Mouse (Mus musculus) bone marrow, adult 2 months (tissue): ENCODE data around the gene Atp6v0d1. TPM values are rescaled to one million over a fixed set of nuclear protein-coding genes. Genes with fewer than 3 reads are reported as not detected.
"Not testable (repeated sequence)": the region's sequence is repeated elsewhere in the genome, so short reads cannot be mapped to it uniquely, and the experiment has no call there.

Source experiments
- H3K27ac ChIP-seq: fragments of 200-500 bp; 2 replicates; pipeline ENCODE4 v1.5.1; 2012; ENCODE audit warnings: low read depth, mild to moderate bottlenecking, control low read depth, inconsistent platforms, low read length; ENCODE audit not compliant: control insufficient read depth, poor library complexity, insufficient read depth
- H3K4me1 ChIP-seq: fragments of 200-500 bp; 2 replicates; pipeline ENCODE4 v1.6.1; 2011; ENCODE audit warnings: low read length; ENCODE audit not compliant: control insufficient read depth, insufficient read depth
- H3K4me3 ChIP-seq: fragments of 200-500 bp; replicated peaks from 2 replicates; pipeline ENCODE3; 2011; ENCODE audit warnings: mild to moderate bottlenecking, low read depth, low read length, control low read depth; ENCODE audit not compliant: control insufficient read depth
- CTCF ChIP-seq: fragments of 200-500 bp; IDR thresholded peaks from 2 replicates; pipeline ENCODE4 v1.5.1; 2011; ENCODE audit warnings: low read length, control low read depth; ENCODE audit not compliant: control insufficient read depth, insufficient read depth
- POLR2A ChIP-seq: fragments of 200-500 bp; IDR thresholded peaks from 2 replicates; pipeline ENCODE4 v1.6.1; 2011; ENCODE audit warnings: low read depth, mild to moderate bottlenecking, control low read depth, low read length, borderline replicate concordance; ENCODE audit not compliant: control insufficient read depth
- WGBS: fragments of 180-500 bp; shearing (Covaris S2); methylation state at CpG from one replicate; pipeline ENCODE4 v1.1.7; 2018; 5-methylcytosine and 5-hydroxymethylcytosine counted together
- polyA plus RNA-seq: library from polyadenylated mRNA; stranded (reverse); fragments of >200 nt; gene quantifications from 2 replicates; pipeline ENCODE4 v1.2.4, GENCODE M21; 2011; ENCODE audit warnings: low replicate concordance; ENCODE audit not compliant: missing spikeins, insufficient read depth, insufficient read length

Gene Atp6v0d1
- polyA plus RNA-seq, 1 experiment: 58.3 TPM

- WGBS: 76% methylated on average over 15 of the region's 15 CpGs
- TF ChIP-seq POLR2A (no peak), CTCF (no peak)
- Histone ChIP-seq H3K4me3 (no peak overlapping the region), H3K27ac (no peak overlapping the region), H3K4me1 (no peaks in the 10 kb centered on the region; the same call in 1 of the 2 replicates)
These were observed 28.0 kb upstream of the Atp6v0d1 start for GRCm38 (mm10) chr8:105593859-105594258.

GRCm38 (mm10) chr8:105592431-105592830 lies 26.6 kb upstream of the Atp6v0d1 start:
- Histone ChIP-seq H3K4me3 (no peak overlapping the region), H3K27ac (no peak overlapping the region), H3K4me1 (no peaks in the 10 kb centered on the region; the same call in 1 of the 2 replicates)
- 78% methylated on average over 2 of the region's 2 CpGs for WGBS
- TF ChIP-seq CTCF (no peak), POLR2A (no peak)

GRCm38 (mm10) chr8:105579719-105580118 lies 13.9 kb upstream of the Atp6v0d1 start:
- Histone ChIP-seq H3K27ac (no peak overlapping the region), H3K4me3 (no peak overlapping the region), H3K4me1 (no peaks in the 10 kb centered on the region)
- 30% methylated on average over 3 of the region's 3 CpGs for WGBS
- TF ChIP-seq CTCF (no peak), POLR2A (no peak)

GRCm38 (mm10) chr8:105575538-105575937 lies 9.7 kb upstream of the Atp6v0d1 start:
- H3K27ac ChIP-seq: no peak overlapping the region
- H3K4me1 ChIP-seq: no peaks in the 10 kb centered on the region
- TF ChIP-seq POLR2A (no peak), CTCF (no peak)
- WGBS: 85% methylated on average over 3 of the region's 3 CpGs
- no peak overlapping the region for H3K4me3 ChIP-seq

- 79% methylated on average over 6 of the region's 6 CpGs for WGBS
- H3K4me3 ChIP-seq: no peak overlapping the region
- H3K4me1 ChIP-seq: no peaks in the 10 kb centered on the region
- H3K27ac ChIP-seq: no peak overlapping the region
- no peak for TF ChIP-seq POLR2A
- no peak for TF ChIP-seq CTCF
These were observed 8.9 kb upstream of the Atp6v0d1 start for GRCm38 (mm10) chr8:105574741-105575140.

GRCm38 (mm10) chr8:105573427-105573826 lies 7.6 kb upstream of the Atp6v0d1 start:
- no peak overlapping the region for H3K27ac ChIP-seq
- TF ChIP-seq POLR2A (no peak), CTCF (no peak)
- H3K4me3 ChIP-seq: no peak overlapping the region
- H3K4me1 ChIP-seq: no peaks in the 10 kb centered on the region

GRCm38 (mm10) chr8:105571810-105572209 lies 6.0 kb upstream of the Atp6v0d1 start:
- no peak overlapping the region for H3K27ac ChIP-seq
- TF ChIP-seq POLR2A (no peak), CTCF (no peak)
- WGBS: 75% methylated on average over 9 of the region's 9 CpGs

GRCm38 (mm10) chr8:105566703-105567595 lies 1.1 kb upstream of the Atp6v0d1 start:
- TF ChIP-seq POLR2A (no peak), CTCF (no peak)
- WGBS: 13% methylated on average over 27 of the region's 27 CpGs
- Histone ChIP-seq H3K4me1 (peaks cover 4% of the 10 kb centered on the region), H3K27ac (peak overlapping the region; percentile 57), H3K4me3 (peak overlapping the region; percentile 79)

More at GRCm38 (mm10) chr8:105571810-105572209, 6.0 kb upstream of the Atp6v0d1 start:
- Histone ChIP-seq H3K4me1 (peaks cover 2% of the 10 kb centered on the region), H3K4me3 (no peak overlapping the region)

- peak overlapping the region; percentile 95 for H3K27ac ChIP-seq
- H3K4me3 ChIP-seq: peak overlapping the region; percentile 85
- TF ChIP-seq POLR2A (no peak), CTCF (no peak)
- peaks cover 4% of the 10 kb centered on the region for H3K4me1 ChIP-seq
- 0% methylated on average over 31 of the region's 31 CpGs for WGBS
These were observed 406 bp downstream of the Atp6v0d1 start for GRCm38 (mm10) chr8:105565401-105565881.

GRCm38 (mm10) chr8:105564573-105565229 lies 1.1 kb downstream of the Atp6v0d1 start:
- 4% methylated on average over 9 of the region's 9 CpGs for WGBS
- Histone ChIP-seq H3K4me3 (peak overlapping the region; percentile 85), H3K27ac (peak overlapping the region; percentile 95)

More at GRCm38 (mm10) chr8:105564573-105565229, 1.1 kb downstream of the Atp6v0d1 start:
- not testable (repeated sequence) for H3K4me1 ChIP-seq
